Comparison of ENCODE assay signal across 16 mouse cellular contexts in the genomic region with DNA sequence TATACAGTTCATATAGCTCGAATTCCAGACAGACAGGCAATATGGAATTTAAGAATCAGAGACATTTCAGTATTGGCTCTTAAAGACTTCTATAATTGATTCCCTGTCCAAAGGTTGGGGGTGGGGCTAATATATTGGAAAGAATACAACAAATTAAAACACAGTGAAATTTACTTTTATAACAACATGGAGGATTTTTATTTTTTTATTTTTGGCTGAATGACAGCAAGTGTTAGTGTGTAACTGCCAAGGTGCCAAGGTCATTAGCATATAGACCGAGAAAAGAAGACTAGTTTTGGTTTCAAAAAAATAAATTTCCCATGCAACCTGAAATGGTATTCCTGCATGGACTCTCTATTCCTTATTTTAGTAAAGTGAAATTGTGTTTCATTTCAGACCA. TPM values are rescaled to one million over a fixed set of nuclear protein-coding genes. Genes with fewer than 3 reads are reported as not detected.
"Had no signal": no experiment of that assay in that cellular context is flagged by ENCODE, and none has a peak within 500 bp of the region (broad histone marks: within the 10 kb centered on the region; RNA-seq: fewer than 3 reads in every experiment).

No protein-coding gene starts in this region.

- H3K4me3 ChIP-seq: midbrain, embryonic 12.5 days; myocyte; neural tube, embryonic 13.5 days; neural tube, embryonic 15.5 days had no signal

- H3K9me3 ChIP-seq: midbrain, embryonic 12.5 days; neural tube, embryonic 13.5 days; neural tube, embryonic 15.5 days had no signal

- ATAC-seq: midbrain, embryonic 16.5 days had no signal

- H3K27ac ChIP-seq: midbrain, embryonic 12.5 days; neural tube, embryonic 13.5 days; neural tube, embryonic 15.5 days had no signal

- DNase-seq: lung, adult 18-20 months; lung, embryonic 14.5 days; lung, postnatal 10 days; lung, postnatal 4 days; retina, postnatal 1 day; right cerebral cortex, adult 18-20 months; right cerebral cortex, postnatal 25 days; spleen, adult 18-20 months; thymus, adult 18-20 months; thymus, postnatal 14 days; thymus, postnatal 36 days had no signal

- H3K27me3 ChIP-seq: midbrain, embryonic 12.5 days; neural tube, embryonic 13.5 days; neural tube, embryonic 15.5 days had no signal

- H3K9ac ChIP-seq: lung, embryonic 14.5 days; midbrain, embryonic 12.5 days; neural tube, embryonic 13.5 days; neural tube, embryonic 15.5 days had no signal

- H3K4me1 ChIP-seq: midbrain, embryonic 12.5 days; neural tube, embryonic 13.5 days; neural tube, embryonic 15.5 days had no signal

- H3K4me2 ChIP-seq: lung, embryonic 14.5 days; midbrain, embryonic 12.5 days; neural tube, embryonic 13.5 days; neural tube, embryonic 15.5 days had no signal

- H3K36me3 ChIP-seq: midbrain, embryonic 12.5 days; neural tube, embryonic 13.5 days; neural tube, embryonic 15.5 days had no signal

RNA-seq across cellular contexts. Expression of gene Adgrl4, which starts 26.7 kb away (rescaled TPM):
- polyA plus RNA-seq: myocyte had no signal
